Mouse (Mus musculus) frontal cortex, postnatal 10 days (tissue): ENCODE data around the gene Ak1.

Source experiments
- DNase-seq, 2 experiments: peaks; one replicate each; pipeline ENCODE4 v3.0.0; 2022; ENCODE audit warnings: low spot score in 2 of 2, mixed read lengths in 1 of 2

The Ak1 gene

DNA sequence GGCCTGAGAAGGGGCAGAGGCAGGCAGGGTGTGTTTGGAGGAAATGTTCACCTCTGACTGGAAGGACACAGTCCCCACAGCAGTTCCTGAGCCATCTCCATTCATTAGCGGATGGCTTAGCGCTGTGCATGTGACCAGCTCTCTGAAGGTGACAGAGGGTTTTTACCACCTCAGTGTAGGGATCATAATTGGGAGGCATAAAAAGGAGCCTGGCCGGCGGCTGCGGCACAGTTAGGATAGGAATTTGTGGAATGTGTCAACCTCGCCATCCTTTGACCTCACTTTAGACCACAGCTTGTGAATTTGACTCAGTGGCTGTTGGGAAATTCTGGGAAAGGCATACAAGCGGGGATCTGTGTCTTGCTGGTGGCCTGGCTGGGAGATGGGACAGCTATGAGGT is 32.2 kb downstream of the Ak1 start:
- DNase-seq: no peak

DNA sequence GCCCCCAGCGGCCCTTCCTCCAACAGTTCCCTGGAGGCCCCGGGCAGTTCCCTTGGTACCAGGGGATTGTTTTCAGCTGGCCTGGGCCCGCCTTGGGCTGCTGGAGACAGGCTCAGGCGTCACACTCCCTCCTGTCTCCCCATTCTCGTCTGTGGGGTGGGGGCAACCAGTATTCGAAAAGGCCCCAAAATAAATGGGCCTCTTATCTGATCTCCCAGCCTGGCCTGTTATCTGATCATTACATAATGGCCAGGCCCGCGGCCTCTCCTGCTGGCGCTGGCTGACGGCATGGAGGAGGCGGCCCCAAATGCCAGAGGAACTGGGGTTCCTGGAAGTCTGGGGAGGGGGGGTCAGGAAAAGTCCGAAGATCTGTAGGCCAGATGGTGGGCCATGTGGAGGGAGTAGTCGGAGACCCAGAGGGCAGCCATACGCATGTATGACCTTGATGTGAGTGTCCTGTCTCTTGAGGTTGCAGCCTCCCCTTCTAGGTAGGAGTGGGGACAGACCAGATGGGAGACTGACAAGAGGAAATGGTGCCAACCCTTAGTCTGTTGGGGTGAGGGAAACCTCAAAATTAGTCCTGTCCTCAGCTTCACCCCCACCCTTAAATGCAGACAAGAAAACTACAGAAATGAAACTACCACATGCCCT is 33.3 kb downstream of the Ak1 start:
- no peak for DNase-seq

DNA sequence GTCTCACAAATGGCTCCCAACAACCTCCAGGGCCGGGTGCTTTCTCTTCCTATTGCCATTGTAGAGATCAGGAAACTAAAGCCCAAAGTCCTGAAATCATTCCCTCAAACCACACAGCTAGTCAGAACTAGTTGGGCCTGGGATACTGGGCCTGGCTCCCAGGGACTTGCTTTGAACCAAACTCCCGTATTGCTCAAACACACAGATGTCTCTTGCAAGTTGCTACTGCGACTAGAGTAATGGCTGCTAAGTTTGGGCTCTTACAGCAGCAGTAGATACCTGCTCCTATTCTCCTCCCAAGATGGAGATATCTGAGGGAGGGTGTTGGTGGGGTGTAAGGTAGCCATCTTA is 33.8 kb downstream of the Ak1 start:
- DNase-seq: no peak

DNA sequence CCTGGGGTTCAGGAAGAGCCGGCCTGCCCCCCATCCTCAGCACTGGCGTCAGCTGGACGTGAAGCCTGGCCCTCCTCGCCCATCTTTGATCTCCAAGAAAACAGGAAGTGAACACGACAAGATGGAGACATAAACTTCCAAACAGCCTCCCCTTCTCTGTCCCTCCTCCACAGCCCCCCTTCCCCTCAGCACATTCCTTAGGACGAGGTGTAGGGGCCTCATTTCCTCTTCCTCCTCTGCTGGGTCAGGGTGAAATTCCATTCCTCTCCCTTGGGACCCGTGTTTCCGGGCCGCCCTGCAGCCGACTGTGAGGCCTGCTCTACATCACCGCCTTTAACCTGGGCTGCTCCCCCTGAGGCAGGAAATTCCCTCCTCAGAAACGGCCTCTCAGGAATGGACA is 34.3 kb downstream of the Ak1 start:
- no peak for DNase-seq

DNA sequence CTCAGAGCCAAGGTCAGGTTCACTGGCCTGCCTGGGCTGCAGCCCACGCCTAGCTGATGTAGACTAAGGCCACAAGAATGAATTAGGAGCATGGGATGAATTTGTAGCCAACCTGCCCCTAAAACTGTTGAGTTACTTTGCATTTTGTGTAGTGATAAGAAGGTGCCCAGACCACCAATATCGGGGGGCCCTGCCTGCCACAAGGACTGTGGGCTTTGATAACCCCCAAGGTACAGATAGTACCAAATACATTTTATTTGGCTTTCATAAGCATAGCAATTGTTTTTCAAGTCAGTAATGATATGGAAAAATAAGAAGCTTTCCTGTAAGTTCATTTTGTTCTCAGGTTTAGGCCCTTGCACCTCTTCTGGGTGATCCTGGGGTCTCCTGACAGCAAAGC is 37.3 kb downstream of the Ak1 start:
- DNase-seq: no peak

DNA sequence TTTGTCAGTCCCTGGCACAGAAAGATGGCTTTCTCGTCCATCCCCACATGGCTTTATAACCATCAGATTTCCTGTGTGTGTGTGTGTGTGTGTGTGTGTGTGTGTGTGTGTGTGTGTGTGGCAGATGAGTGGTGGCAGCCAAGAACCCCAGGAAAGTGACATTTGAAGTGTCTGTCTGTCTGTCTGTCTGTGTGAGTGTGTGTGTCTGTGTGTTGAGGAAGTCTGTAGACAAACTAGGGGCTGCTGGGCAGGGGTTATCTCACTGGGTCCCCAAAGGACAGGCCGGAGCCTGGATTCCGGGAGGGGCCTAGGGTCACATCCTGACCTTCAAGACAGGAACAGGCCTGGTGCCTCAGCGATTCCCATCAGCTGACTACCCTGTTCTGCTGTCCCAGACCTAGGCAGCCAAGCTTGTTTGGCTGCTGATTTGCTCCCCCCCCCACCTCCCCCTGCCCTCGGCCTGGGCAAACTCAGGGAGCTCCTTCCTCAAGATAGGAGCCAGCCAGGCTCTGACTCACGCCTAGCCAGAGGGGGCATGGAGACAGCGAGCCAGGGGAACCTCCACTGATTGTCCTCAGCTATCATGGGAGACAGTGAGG is 40.0 kb downstream of the Ak1 start:
- no peak for DNase-seq

DNA sequence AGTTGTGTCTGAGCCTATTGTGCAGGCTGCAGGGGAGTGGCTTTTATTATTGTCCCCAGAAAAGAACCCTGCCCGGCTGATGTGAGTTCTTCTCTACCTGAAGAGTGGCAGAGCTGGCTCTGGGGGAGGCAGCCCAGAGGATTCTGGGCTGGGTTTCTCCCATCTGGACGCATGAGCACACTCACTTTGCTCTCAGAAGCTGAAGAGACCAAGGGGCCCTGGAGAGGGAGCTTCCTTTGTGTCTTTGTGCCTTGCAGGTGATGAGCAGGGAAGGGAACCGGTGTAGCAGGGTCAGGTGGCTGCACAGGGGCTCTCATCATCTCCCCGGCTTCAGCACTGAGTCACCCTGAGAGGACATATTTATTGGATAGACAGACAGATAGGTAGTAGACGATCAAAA is 40.7 kb downstream of the Ak1 start:
- no peak for DNase-seq

DNA sequence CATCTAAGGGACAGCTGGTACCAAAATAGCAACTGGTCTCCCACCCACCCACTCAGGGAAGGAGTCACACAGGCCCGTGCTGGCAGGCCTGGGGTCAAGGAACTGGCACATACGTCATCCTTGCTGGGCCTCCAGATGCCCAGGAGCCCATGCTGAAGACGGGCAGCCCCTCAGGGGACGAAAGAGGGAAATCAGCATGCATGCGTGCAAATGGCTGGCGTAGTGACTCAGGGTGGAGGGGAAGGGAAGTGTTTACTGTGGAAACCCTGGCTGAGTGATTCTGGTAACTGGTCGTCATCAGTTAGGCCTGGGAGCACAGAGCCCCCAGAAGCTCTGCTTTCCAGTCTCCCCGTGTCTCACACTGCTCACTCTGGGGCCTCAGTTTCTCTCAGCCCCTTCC is 43.8 kb downstream of the Ak1 start:
- DNase-seq: no peak

DNA sequence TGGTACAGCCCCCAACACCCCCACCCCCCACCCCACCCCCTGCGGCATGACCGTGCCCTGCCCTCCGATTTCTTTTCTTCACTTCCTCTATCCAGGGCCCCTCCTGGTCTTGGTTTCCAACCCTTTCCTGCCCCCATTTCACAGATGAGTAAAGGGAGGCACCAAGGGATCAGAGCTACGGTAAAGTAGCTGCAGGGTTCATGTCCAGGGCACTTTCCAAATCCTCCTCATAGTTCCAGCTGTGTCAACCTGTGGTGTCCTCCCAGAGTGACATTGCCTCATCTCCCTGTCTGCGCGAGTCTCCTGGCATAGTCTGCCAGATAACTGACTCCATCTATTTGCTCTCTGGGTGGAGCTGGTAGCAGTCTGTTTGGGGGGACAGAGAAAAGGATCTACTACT is 44.3 kb downstream of the Ak1 start:
- no peak for DNase-seq

DNA sequence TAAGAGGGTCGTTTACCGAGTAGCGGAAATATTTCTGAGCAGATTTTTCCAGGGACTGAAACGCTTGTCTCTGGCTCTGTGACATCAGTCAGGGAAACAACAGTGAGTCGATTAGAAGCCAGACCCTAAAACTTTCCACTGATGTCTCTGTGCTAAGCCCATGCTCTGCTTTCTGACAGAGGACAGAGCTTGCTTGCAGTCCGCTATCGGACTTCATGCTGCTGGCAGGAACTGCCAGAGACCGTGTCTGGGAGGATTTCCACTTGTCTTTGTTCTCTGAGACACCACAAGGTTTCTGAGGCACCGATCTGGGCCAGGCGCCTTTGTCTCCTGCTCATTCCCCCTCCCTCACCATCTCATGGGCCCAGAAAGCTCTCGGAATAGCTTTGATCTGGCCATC is 46.2 kb downstream of the Ak1 start:
- no peak for DNase-seq

DNA sequence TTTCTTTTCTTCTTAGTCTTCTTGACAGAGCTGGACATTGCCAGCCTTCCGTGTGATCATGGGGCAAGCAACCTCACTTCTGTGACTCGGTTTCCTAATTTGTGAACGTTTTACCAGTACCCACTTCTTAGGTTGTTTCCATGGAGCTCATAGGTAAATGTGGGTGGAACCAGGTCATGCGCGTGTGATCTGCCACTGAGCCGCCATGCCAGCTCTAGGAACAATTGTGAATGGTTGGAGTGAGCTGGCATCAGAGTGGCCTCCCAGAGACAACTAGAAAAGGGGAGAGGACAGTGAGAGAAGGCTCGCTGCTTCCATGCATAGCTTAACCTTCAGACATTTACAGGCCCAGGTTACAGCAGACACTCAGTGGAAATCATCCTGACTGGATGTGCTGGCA is 46.6 kb downstream of the Ak1 start:
- DNase-seq: no peak

DNA sequence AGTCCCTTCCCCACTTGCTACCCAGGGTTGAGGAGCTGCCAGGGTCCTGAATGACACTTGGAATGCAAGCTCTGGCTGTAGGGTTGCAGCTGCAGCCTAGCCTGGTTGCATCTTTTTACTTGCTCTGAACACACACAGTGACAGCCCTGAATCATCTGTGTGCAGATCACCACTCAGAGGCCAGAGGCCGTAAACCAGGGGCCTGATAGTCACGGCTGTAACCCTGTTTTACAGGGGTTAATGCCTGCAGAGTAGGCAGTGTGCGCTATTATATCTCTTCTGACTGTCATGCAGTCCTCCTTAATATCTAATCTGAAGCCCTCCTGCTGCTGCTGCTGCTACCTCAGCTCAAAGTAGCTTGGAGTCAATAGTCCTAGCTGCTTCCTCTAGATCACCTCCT is 48.3 kb downstream of the Ak1 start:
- DNase-seq: no peak

DNA sequence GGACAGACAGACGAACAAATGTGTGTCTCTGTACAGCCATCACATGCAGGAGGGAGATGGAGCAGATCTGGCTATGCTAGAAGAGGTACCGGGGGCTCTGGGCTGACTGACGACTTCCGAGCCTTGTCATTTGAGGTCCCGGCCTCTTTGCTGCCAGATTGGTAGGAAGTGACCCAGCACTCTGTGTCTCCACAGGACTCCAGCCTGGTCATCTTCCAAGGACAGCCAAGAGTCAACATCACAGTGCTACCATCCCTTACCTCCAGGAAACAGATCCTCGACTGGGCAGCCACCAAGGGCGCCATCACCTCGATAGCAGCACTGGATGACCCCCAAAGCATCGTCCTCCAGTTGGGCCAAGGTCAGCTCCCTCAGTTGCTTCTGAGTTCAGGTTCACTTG is 49.6 kb downstream of the Ak1 start:
- no peak for DNase-seq

DNA sequence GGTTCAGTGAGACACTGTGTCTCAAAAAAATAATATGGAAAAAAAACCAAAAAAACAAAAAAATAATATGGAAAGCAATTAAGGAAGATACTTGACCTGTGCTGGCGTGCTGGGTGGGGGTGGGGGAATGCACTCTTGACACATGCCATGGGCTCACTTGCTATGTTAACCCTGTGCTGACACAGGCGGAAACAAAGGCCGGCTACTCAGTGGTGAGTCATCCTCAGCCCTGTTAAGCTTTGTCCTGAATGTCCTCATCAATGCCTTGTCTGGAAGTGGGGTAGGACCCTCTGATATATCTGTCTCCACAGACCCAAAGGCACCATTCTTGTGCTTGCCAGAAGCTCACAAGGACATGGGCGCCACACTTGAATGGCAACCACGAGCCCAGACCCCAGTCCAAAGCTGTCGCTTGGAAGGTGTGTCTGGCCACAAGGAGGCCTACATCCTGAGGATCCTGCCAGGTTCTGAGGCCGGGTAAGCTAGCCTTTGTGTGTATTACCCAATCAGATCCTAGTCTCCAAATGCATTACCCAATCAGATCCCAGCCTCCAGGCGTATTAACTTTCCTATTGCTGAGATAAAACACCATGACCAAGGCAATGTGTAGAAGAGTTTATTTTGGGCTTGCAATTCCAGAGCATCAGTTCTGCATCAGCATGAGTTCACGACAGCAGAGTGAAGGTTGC is 50.5 kb downstream of the Ak1 start:
- DNase-seq: no peak

DNA sequence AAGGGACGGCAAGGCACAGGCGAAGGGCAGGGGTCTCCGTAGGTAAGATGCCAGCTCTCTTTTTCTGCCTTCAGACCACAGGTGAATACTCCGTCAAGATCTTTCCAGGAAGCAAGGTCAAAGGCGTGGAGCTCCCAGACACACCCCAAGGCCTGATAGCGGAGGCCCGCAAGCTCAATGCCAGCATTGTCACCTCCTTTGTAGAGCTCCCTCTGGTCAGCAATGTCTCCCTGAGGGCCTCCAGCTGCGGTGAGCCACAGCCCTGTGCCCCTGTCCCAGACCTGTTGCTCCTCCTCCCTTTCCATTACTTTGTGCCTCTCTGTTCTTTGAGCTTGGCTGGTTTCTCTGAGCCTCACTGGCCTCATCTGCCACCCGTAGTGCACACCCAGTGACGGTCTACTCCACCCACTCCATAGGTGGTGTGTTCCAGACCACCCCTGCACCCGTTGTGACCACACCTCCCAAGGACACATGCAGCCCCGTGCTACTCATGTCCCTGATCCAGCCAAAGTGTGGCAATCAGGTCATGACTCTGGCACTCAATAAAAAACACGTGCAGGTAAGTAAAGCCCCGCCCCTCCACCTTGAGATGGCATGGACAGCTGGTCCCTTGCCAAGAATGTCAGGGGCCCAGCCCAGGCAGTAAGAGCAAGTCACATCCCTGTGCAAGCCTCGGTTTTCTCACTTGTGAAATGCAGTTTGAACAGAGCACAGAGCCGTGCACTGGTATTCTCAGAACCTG is 51.8 kb downstream of the Ak1 start:
- no peak for DNase-seq

DNA sequence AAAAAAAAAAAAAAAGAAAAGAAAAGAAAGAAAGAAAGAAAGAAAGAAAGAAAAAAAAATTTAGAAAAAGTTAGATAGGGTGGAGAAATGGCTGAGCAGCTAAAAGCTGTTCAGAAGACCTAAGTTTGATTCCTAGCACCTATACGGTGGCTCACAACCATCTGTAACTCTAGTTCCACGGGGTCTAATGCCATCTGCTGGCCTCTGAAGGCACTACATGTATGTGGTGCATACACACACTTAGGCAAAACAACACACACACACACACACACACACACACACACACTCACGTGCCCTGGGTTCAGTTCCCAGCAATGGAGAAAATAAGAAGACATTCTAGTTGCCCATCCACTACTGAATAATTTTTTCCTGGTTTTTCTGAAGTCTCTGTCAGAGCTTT is 55.3 kb downstream of the Ak1 start:
- no peak for DNase-seq

DNA sequence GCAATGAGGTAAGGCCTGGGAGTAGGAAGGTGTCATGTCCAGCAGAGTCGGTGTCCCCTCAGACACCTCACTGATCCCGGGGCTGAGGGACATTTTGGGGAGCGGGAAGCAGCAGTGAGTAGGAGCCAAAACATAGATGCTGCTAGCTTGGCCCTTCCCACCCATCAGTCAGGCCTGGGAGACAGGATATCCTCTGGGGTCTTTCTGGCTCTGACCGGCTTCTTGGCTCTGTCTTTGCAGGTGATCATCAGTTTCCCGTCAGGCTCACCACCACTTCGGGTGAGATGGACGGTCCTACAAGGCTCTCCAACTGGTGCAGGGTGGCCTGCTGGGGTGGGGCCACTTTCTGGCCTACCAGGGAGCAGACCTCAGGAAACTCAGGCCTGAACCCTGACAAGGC is 56.1 kb downstream of the Ak1 start:
- no peak for DNase-seq

DNA sequence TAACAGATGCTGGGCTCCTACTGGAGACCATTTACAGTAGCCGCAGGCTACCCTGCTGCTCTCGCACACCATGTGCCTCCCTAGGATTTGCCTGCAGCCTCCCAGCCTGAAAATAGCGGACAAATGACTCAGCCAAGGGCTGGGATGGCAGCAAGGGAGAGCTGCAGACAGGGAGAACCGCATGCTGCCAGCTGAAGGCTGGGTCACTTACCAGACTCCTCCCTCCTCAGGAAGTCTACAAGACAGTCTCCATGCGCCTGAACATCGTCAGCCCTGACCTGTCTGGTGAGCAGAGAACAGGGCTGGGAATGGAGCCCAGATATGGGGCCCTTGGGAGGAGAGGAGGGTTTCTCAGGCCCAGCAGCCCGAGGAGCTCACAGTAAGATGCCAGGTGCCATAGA is 58.5 kb downstream of the Ak1 start:
- no peak for DNase-seq

DNA sequence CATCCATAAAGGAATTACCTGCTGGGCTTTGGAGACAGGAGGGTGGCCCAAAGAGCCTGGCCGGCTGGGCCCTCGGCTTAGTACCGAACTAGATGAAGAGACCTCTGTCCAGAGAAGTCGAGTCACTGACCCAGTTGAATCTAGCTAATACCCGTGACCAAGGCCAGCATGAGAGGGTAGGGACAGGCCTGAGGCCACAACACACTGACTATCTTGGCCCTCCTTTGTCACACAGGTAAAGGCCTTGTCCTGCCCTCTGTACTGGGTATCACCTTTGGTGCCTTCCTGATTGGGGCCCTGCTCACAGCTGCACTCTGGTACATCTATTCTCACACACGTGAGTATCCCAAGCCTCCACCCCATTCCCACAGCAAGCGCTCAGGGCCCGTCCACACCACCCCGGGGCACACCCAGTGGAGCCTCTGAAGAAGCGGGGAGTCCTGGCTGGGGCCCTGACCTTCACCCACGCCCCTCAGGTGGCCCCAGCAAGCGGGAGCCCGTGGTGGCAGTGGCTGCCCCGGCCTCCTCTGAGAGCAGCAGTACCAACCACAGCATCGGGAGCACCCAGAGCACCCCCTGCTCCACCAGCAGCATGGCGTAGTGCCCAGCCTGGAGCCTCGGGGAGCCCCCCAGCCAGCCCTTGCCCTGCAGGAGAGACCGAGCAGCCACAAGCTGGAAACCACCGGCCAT is 59.5 kb downstream of the Ak1 start:
- DNase-seq: no peak

DNA sequence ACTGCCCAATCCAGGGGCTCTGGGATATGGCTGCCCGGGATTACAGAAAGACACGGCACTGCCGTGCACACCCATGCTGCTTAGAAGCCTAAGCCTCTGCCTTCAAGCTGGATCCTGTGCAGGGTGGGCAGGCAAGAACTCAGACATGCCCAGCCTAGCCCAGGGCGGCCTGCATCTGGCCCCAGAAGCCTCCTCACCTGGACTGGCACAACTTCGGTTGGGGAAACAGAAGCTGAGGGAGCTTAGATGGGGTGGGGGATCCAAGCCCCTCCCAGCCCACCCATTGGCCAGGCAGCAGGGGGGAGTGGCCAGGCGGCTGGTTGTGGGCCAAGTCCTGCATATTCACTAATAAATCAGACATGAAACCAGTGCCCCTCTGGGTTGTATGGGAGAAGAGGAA is 60.2 kb downstream of the Ak1 start:
- DNase-seq: no peak

DNA sequence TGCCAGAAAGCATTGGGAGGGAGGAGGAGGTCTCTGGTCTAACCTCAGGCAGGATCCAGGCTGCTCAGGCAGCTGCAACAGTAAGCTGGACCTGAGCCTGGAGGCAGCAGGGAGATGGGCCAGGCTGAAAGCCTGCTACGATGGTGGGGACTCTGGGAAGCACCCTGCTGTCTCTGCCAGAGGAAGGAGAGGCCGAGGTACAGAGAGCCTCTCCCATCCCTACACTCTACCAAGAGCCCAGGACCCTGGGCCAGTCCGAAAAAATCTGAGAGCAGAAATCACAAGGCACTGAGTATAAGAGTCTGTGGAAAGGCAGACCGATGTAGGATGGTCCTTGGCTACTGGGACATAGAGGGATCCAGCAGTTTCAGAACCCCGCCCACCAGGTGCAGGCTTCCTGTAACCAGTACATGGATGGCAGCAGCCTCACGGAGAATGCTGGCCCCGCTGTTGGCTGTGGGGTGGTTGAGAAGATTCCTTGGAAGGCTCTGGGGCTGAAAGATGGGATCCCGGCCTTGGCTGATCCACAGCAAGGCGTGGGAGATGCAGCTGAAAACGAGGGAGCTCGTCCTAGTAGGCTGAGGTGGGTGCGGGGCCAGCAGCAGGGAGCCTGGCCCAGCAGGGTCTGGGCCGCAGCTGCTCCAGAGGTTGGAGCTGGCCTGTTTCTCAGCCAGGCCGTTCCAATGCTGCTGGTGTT is 61.3 kb downstream of the Ak1 start:
- no peak for DNase-seq

DNA sequence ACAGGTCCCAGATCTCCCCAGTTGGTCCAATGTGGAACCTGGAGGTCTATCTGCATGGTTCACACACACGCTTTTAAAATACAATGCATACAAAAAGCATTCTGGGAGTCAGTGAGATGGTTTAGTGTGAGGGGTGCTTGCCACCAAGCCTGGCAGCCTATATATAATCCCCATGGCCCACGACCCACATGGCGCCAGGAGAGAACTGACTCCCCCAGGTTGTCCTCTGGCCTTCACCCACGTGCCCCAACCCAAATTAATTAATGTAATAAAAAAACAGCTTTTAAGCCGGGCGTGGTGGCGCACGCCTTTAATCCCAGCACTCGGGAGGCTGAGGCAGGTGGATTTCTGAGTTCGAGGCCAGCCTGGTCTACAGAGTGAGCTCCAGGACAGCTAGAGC is 62.1 kb downstream of the Ak1 start:
- DNase-seq: no peak
